Mouse (Mus musculus) liver, embryonic 14.5 days (tissue): Measurements from ENCODE around the gene Nadk2. TPM values are rescaled to one million over a fixed set of nuclear protein-coding genes. Genes with fewer than 3 reads are reported as not detected.
A peak's percentile ranks its signal among the peaks of the same experiment; 100 is the strongest.

Source experiments
- ATAC-seq: fragments of 200-750 bp; cut with Nextera tagmentation; 2 replicates; pipeline ENCODE4 v1.8.0; 2017; ENCODE audit warnings: moderate number of reproducible peaks, mild to moderate bottlenecking, moderate library complexity; ENCODE audit not compliant: insufficient read depth
- DNase-seq, 3 experiments: peaks; one replicate each; pipeline ENCODE4 v3.0.0-alpha.2; 2012 to 2013; ENCODE audit warnings: low read depth in 3 of 3, low spot score in 3 of 3
- H3K27ac ChIP-seq: fragments of 300-500 bp; sonication (generic); 2 replicates; pipeline ENCODE4 v1.5.1; 2014; ENCODE audit warnings: moderate library complexity, mild to moderate bottlenecking, control low read depth, inconsistent platforms
- H3K27me3 ChIP-seq: fragments of 300-500 bp; sonication (generic); 2 replicates; pipeline ENCODE4 v1.6.1; 2014; ENCODE audit warnings: mild to moderate bottlenecking, low read length, moderate library complexity; ENCODE audit not compliant: control insufficient read depth, insufficient read depth
- H3K36me3 ChIP-seq: fragments of 300-500 bp; sonication (generic); replicated peaks from 2 replicates; pipeline ENCODE4 v1.6.1; 2014; ENCODE audit warnings: low read depth; ENCODE audit not compliant: control insufficient read depth, insufficient read depth
- H3K4me1 ChIP-seq, 2 experiments: fragments of 200-500 bp in 1 of 2; fragments of 300-500 bp in 1 of 2; sonication (generic) in 1 of 2; replicated peaks; 2 replicates each; pipeline ENCODE4 v1.6.1; 2012 to 2014; ENCODE audit warnings: antibody characterized with exemption in 1 of 2, inconsistent platforms in 1 of 2, low read length in 1 of 2; ENCODE audit not compliant: control insufficient read depth in 2 of 2, insufficient read depth in 2 of 2
- H3K4me2 ChIP-seq: fragments of 300-500 bp; sonication (generic); 2 replicates; pipeline ENCODE4 v1.6.1; 2014; ENCODE audit warnings: low read depth, mild to moderate bottlenecking, control low read depth, moderate library complexity
- H3K4me3 ChIP-seq, 2 experiments: fragments of 200-500 bp in 1 of 2; fragments of 300-500 bp in 1 of 2; sonication (generic) in 1 of 2; 2 replicates each; pipeline ENCODE4 v1.5.1; 2012 to 2014; ENCODE audit warnings: low read depth in 2 of 2, low read length in 2 of 2, mild to moderate bottlenecking in 2 of 2, control low read depth in 1 of 2, inconsistent platforms in 1 of 2, moderate library complexity in 1 of 2; ENCODE audit not compliant: insufficient read depth in 1 of 2
- H3K9ac ChIP-seq: fragments of 300-500 bp; sonication (generic); replicated peaks from 2 replicates; pipeline ENCODE4 v1.6.1; 2014; ENCODE audit warnings: mild to moderate bottlenecking, control low read depth, moderate library complexity
- H3K9me3 ChIP-seq: fragments of 300-500 bp; sonication (generic); 2 replicates; pipeline ENCODE4 v1.6.1; 2016; ENCODE audit warnings: low read length, mixed read lengths; ENCODE audit not compliant: control insufficient read depth
- CTCF ChIP-seq: IDR thresholded peaks from 2 replicates; pipeline ENCODE4 v1.5.1; 2016; ENCODE audit warnings: antibody characterized with exemption, low read depth, control low read depth
- EP300 ChIP-seq: IDR thresholded peaks from 2 replicates; pipeline ENCODE4 v1.6.1; 2016; ENCODE audit warnings: antibody characterized with exemption, low read depth
- WGBS: fragments of 180-500 bp; shearing (Covaris S2); extraction: QIAGEN DNeasy Blood & Tissue Kit; methylation state at CpG from one replicate; pipeline ENCODE4 v1.1.7; 2014; ENCODE audit not compliant: insufficient replicate concordance; 5-methylcytosine and 5-hydroxymethylcytosine counted together
- polyA plus RNA-seq, 2 experiments: library from polyadenylated mRNA; depleted of rRNA in 1 of 2; stranded (reverse) in 1 of 2; unstranded in 1 of 2; fragments of >200 nt; fragmentation: Nextera tagmentation in 1 of 2; extraction: Ambion mirVana in 1 of 2; gene quantifications; 2 replicates each; pipeline versions ENCODE4 v1.2.1 to v1.2.3; 2012 to 2014

The Nadk2 gene
- polyA plus RNA-seq, 2 experiments, result 96.0 to 113 TPM

DNA sequence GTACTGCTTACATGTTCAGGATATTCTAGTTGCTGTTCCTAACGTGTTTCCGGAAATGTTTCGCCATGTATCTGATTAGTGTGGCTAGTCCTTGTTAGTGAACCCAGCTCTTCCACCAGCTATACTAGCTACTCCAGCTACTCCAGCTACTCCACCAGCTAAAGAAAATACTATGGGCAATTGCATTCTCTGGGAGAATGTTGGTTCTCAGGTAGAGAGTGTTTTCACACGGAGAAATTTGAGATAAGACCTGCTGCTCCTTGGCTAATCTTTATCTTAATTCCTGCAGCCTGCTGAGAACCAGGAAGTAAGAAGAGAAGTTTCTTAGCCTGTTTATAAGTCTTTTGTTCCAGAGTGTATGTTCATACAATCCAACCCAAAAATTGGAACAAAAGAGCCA is 9.1 kb downstream of the Nadk2 start:
- peak overlapping the region; percentile 95 for H3K4me2 ChIP-seq
- no peak for TF ChIP-seq CTCF
- TF ChIP-seq EP300, result peak; percentile 70
- 6% methylated on average over 4 of the region's 4 CpGs for WGBS
- H3K36me3 ChIP-seq, result peaks cover 40% of the 10 kb centered on the region
- peaks cover 63 to 69% of the 10 kb centered on the region in 2 experiments for H3K4me1 ChIP-seq
- H3K9ac ChIP-seq, result peak overlapping the region; percentile 69
- no peaks in the 10 kb centered on the region for H3K9me3 ChIP-seq
- H3K27ac ChIP-seq, result peak overlapping the region; percentile 90
- no peaks in the 10 kb centered on the region for H3K27me3 ChIP-seq
- peak overlapping the region; percentile 10 to 49; a peak in 2 of 4 replicates for H3K4me3 ChIP-seq
- ATAC-seq, result peak; percentile 24; the same call in 1 of the 2 replicates
- no peak for DNase-seq

DNA sequence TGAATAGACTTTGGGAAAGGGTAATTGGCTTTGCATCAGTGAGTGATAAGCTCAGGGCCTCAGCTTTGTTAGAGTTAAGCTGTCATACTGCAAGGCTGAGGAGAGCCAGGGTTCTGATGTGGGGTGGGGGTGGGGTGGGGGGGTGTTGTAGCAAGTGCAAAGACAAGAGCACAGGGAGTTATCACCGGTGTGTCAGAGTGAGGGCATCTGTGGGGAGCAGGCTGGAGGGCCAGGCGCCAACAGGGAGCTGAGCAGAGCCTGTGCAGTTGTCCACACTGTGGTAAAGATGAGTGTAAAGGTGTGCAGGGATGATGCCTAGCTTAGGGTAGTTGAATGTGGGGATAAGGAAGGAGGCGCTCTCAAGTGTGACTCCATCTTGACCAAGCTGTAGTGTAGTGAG is 10.2 kb downstream of the Nadk2 start:
- Histone ChIP-seq H3K4me3 (no peak overlapping the region), H3K4me2 (peak overlapping the region; percentile 95), H3K9me3 (no peaks in the 10 kb centered on the region), H3K27me3 (no peaks in the 10 kb centered on the region), H3K36me3 (peaks cover 39% of the 10 kb centered on the region), H3K4me1 (peaks cover 54 to 62% of the 10 kb centered on the region in 2 experiments), H3K9ac (peak overlapping the region; percentile 59), H3K27ac (peak overlapping the region; percentile 58)
- peak; percentile 8; the same call in 1 of the 2 replicates for ATAC-seq
- DNase-seq, result no peak
- TF ChIP-seq CTCF, result no peak
- no peak for TF ChIP-seq EP300
- WGBS, result 30% methylated on average over 3 of the region's 3 CpGs

DNA sequence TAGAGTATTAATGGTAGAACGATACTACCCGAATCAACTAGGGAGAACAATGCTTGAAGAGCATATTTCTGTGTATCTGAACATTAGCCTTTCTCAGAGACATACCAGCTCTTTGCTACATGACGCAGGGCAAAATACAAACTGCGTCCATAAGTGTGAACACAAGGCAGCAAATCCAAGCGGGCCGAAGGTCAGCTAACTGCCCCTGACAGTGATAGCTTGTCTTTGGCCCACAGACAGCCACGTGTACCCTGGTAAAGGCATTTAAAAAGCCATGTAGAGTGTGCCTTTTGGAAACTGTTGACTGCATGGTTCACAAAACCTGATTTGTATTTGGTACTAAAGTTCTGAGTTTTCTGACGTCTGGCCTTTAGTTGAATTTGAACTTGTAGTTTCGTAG is 11.7 kb downstream of the Nadk2 start:
- Histone ChIP-seq H3K9me3 (no peaks in the 10 kb centered on the region), H3K4me3 (no peak overlapping the region), H3K27ac (peak overlapping the region; percentile 30), H3K4me1 (peaks cover 54 to 55% of the 10 kb centered on the region in 2 experiments), H3K27me3 (no peaks in the 10 kb centered on the region), H3K36me3 (peaks cover 48% of the 10 kb centered on the region), H3K9ac (no peak overlapping the region), H3K4me2 (peak overlapping the region; percentile 32)
- ATAC-seq (no peak), DNase-seq (no peak)
- no peak for TF ChIP-seq EP300
- WGBS, result 76% methylated on average over 9 of the region's 9 CpGs

- Histone ChIP-seq H3K4me1 (peaks cover 19 to 35% of the 10 kb centered on the region in 2 experiments), H3K9ac (no peak overlapping the region), H3K27me3 (no peaks in the 10 kb centered on the region), H3K4me2 (peak overlapping the region; percentile 34; the same call in 1 of the 2 replicates), H3K27ac (peak overlapping the region; percentile 69), H3K9me3 (no peaks in the 10 kb centered on the region), H3K4me3 (no peak overlapping the region; a peak in 1 of 4 replicates), H3K36me3 (peaks cover 86% of the 10 kb centered on the region)
- DNase-seq (no peak), ATAC-seq (peak; percentile 78)
- TF ChIP-seq CTCF (no peak), EP300 (no peak)
- WGBS, result 56% methylated on average over 11 of the region's 11 CpGs
Measured at GRCm38 (mm10) chr15:9086813-9087212, 15.8 kb downstream of the Nadk2 start.

- WGBS, result 85% methylated on average over 5 of the region's 5 CpGs
- Histone ChIP-seq H3K27me3 (no peaks in the 10 kb centered on the region), H3K4me1 (peaks cover 15 to 32% of the 10 kb centered on the region in 2 experiments), H3K27ac (peak overlapping the region; percentile 69), H3K9me3 (no peaks in the 10 kb centered on the region), H3K4me3 (no peak overlapping the region), H3K9ac (no peak overlapping the region), H3K36me3 (peaks cover 92% of the 10 kb centered on the region), H3K4me2 (no peak overlapping the region)
- ATAC-seq (no peak), DNase-seq (no peak)
- TF ChIP-seq EP300 (no peak), CTCF (no peak)
Measured at GRCm38 (mm10) chr15:9087421-9087820, 16.4 kb downstream of the Nadk2 start.
